Mouse (Mus musculus): ENCODE results near the gene Padi4. TPM values are rescaled to one million over a fixed set of nuclear protein-coding genes. Genes with fewer than 3 reads are reported as not detected.

Padi4 gene
- total RNA-seq, 2 experiments from 2014 or later, result 0.35 to 0.90 TPM

DNA sequence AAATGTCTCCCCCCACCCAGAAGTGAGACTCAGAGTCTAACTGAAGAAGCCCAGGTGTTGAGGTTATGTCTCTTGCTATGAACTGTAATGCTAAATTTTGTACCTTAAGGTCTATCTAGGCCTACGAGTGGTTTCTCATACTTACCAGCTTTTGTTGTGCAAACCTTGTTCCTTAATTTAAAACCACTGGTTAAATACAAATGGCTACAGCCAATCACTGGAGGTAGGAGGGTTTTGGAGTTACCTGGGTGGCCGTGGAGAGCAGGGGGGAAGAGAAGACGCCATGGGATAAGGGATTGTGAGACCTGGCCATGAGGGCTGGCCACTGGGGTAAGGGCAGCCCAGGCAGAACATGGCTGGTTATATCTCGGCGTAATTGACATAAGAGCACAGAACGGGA lies 14.2 kb upstream of the Padi4 start:
- DNase-seq, result no peak

DNA sequence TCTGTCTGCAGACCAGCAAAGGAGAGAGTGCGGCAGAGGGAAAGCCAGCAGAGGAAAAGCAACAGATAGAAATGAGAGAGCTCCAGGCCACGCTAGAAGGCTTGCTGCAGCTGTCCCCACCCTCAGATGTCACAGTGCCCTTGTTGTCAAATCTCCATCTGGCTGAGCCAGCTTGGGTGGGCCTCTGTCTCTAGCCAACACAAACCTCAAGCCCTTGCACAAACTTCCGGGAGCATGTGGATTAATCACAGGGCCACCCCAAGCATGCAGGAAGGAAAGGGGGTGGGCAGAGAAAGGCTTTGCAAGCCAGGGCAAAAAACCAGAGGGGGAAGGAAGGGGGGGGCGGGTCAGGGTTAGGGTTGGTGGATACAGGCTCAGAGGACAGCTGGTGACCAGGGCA lies 13.4 kb upstream of the Padi4 start:
- no peak for DNase-seq

DNA sequence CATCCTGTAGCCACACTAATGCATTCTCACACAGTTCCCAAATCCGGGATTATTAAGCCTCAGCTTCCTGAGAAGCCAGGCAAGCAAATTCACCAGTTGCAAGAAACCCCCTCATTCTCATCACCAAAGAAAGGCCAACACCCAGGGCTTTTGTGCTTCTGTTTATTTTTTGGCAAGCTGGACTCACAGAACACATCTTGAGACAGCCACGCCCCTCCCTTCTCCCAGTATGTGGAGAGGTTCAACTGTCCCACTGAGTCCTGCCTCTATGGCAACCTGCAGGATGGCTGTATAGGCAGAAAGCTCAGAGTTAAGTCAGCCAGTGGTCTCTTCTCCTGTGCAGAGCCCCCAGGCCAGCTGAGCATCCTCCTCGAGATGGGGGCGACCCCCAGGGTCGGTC lies 11.2 kb upstream of the Padi4 start:
- DNase-seq, result no peak

DNA sequence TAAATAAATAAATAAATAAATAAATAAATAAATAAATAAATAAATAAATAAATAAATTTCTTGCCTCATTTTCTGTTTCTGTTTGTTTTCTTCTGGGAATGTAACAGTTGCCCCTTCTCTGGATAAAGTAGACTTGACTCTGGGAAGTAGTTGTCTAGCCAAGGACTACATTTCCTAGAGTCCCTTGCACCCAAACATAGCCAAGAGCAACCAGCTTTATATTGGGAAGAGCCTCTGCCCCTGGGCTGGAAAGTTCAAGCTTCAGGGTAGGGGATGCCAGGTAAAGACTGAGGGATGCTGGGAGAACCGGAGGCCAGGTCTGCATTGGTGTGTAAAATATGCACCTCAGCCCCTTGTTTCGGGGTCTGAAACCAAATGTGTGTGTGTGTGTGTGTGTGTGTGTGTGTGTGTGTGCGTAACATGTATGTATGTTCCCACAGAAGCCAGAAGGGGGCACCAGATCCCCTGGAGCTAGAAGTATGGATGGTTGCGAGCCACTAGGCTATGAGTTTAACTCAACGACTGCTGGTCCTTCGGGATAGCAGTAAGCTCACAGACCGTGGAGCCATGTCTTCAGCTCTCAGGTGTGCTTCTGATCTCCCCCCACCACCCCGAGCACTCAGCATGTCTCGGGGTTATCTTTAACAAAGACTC lies 10.4 kb upstream of the Padi4 start:
- DNase-seq, result no peak

DNA sequence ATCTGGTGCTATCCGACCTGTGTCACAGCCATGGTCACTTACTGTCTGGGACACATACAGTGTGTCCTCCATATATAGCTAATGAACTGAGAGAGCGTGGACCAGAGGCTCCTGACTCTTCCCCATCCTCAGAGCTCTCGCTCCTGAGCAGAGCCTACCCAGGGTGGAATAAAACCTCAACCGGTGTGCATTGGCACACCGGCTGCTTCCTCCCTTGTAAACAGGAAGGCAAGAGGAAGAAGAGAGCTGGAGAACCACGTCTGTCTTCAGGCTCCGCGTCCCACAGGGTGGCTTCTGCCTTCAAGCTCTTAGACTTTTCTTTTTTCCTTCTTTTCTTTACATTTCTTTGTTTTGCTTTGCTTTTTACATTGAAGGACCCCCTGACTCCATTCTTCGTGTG lies 8.8 kb upstream of the Padi4 start:
- no peak for DNase-seq

DNA sequence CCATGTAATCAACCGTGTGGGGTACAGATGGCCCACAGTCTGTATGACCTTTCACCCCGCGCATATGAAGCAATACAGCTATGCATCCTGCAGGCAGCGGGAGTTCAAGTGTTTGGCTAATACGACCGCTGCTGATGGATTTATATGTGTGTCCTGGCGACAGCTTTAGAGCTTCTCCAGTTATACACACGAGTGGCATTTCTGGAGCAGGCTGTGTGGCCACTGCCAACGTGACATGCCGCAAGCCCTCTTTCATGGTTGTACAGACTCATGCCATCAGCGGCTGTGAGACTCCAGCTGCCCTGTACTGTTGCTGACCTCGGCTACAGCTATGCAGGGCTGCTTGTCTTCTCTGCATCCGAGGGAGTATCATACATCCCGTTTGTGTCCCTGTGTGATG lies 6.5 kb upstream of the Padi4 start:
- no peak for DNase-seq

DNA sequence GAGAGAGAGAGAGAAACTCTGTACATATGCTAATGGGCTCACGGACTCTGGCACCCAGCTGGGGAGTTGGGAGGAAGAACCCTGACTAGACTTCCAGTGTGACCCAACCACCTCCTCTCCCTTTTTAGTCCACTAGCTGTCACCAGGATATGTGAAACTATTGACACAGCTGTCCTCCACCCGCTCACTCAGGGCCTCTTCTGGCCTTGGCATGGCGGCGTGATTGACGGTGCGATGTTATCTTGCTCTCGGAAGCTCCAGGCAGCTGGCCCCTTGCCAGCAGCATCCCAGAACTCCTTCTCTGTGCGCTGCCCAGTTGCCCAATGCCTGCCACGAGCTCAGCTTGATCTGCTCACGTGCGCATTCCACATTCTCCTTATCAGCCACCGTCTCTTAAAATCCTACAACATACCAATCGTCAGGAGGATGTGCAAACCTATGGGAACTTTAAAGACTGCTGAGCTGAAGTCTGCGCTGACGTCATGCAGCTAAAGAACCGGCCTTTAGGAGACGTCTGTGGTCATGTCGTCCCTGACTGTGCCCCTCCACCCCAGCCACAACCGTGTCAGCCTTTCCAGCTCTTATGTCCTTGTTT lies 5.9 kb upstream of the Padi4 start:
- peak; percentile 46 for DNase-seq

DNA sequence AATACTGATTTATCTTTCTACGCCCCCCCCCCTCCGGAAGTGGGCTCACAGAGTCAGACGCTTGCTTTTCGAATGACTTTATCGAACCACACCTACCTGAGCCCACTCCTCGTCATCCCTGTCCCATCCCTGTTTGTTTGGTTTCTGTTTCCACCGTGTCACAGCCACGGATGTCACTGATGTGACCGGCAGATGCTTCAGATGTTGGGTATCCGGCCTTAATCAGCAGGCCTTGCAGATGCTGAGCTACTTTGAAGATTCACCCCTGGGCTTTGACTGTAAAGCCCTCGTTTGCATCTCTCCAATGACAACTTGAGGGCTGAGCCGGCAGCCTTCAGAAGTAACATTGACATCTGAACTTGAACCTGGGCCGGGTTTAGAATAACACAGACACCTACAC lies 2.6 kb upstream of the Padi4 start:
- no peak for DNase-seq

DNA sequence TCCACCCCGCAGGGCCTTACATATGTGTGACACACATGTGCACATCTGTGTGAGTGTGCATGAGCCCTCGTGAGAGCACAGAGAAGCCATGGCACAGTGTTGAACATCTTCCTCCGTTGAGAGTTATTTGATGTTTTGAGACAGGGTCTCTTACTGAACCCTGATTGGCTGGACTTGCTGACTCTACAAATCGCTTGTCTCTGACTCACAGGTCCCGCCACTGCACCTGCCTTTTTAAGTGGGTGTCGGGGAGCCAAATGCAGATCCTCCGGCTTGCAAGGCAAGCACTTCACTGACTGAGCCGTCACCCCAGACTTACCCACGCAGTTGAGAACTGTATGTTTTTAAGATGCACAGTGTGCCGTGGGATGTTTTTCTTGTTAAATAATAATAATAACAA lies 1.8 kb upstream of the Padi4 start:
- DNase-seq, result no peak

DNA sequence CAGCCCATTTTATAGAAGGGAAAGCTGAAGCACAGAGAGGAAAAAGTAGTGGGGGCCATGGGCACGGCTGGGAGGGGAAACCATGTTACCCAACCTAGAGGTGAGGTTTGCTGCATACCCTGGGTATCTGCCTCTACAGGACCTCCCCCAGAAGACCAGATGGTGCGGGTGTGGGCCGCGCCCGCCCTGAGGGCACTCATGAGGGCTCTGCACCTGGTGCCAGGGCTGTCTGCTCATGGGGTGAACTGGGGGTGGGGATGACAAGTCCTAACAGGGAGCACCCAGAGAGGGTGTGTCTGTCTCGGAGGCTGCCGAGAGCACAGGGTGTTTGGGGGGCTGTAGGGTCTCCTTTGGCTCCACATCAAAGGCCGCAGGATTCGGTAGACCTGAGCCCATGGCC lies 857 bp upstream of the Padi4 start:
- no peak for DNase-seq

DNA sequence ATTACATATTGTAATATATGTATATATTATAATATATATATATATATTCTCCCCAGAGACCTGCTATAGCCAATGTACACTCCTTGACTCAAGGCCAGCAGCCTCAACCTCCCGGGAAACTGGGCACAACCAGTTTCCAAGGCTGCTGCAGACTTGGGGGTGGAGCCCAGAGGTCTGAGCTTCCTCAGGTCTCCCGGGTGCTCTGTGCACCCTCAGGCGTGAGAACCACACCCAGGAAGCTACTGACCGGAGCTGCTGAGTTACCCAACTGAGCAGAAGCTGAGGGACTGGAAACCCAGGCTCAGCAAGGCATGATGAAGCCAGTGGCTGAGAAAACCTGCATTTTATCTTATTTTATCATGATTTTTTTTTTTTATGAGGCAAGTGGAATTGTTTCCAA lies 2.9 kb downstream of the Padi4 start:
- no peak for DNase-seq

DNA sequence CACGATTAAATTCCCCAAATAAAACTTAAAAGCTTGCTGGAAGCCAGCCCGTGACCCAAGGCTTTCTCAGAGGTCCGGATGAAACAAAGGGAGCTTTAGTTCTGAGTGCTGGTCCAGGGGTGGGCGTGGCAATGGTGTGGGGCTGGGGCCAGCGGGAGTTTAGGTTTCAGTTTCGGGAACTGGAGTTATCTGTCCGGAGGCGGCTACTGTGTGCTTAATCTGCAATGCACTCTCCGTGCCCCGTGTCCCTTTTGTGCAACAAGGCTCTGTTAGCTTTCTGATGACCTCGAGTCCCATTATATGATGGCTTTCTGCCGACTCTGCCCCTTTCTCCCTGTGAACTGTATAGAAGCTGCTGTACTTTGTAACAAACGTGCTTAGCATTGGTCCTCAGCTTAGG lies 3.6 kb downstream of the Padi4 start:
- peak; percentile 53 for DNase-seq

DNA sequence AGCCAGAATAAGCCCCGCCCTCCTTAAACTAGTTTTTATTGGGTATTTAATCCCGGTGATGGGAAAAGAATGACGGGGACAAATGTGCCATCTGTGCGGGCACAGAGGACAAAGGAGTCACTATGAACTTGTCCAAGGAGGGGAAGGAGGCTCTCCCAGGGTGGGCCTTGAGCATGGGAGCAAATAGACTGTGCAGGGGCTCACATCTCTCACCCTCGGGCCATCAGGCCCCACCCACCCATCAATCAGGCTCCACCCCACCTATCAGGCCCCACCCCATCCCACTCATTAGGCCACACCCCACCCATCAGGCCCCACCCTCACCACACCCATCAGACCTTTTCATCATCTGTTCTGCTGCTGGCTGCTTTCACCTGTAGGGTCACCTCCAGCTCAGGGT lies 5.1 kb downstream of the Padi4 start:
- DNase-seq, result no peak

DNA sequence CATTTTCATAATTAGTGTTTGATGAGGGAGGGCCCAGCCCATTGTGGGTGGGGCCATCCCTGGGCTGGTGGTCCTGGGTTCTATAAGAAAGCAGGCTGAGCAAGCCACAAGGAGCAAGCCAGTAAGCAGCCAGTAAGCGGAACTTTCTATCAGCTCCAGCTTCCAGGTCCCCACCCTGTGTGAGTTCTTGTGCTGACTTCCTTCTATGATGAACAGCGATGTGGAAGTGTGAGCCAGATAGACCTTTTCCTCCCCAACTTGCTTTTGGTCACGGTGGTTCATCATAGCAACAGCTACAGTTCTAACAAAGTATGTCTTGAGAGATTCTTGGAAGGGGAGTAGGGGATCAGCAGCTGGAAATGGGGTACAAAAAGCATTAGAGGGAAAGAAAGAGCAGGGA lies 8.1 kb downstream of the Padi4 start:
- DNase-seq, result no peak

DNA sequence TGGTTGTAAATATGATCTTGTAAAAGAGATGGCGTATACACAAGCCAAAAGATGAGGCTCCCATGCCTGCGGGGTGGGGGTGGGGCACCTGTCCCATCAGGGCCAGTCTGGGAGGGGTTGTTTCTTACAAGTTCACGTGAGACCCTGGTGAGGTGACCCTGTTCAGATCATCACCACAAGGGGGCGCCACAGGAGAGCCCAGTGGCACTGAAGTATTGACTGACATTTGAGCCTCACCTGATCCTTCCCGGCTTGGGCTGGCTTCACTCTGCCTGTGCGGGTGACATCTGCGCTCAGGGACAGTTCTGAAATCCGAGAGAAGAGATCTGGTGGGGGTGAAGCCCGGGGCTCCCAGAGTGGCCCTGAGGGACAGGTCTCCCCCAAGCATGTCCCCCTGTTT lies 10.9 kb downstream of the Padi4 start:
- DNase-seq, result peak; percentile 78

DNA sequence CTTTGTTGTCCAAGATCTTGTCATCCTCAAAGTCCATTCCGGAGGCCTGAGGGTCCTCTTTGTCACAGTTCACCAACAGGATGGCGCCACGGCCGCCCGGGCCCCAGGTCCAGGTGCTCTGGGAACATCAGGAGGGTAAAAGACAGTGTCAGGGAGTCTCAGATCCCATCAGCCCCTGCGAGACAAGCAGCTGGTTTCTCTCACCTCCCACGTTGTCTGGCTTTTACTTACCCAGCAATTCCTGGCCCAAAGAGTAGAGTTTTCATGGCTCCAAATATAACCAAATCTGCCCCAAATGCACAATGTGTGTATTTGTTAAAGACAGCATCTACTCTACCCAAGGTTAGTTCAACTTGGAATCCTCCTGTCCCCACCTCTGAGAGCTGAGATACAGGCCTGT lies 12.4 kb downstream of the Padi4 start:
- DNase-seq, result no peak

DNA sequence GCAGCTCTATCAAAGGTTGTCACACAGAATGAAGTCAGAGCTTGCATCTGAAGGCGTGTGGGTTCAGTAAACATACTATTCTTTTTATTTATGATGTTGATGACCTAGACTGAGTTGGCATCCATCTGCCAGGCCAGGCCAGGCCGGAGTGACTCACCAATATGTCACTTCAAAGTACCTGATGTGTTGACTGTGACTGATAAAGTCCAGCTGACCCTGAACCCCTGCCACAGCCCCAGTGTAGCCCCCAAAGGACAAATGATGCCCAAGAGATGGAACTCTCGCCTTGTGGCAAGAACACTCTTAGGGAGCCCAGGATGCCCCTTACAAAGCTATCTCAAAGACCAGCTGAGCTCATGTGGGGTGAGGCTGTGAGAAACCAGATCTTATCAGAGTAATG lies 18.2 kb downstream of the Padi4 start:
- DNase-seq, result no peak

DNA sequence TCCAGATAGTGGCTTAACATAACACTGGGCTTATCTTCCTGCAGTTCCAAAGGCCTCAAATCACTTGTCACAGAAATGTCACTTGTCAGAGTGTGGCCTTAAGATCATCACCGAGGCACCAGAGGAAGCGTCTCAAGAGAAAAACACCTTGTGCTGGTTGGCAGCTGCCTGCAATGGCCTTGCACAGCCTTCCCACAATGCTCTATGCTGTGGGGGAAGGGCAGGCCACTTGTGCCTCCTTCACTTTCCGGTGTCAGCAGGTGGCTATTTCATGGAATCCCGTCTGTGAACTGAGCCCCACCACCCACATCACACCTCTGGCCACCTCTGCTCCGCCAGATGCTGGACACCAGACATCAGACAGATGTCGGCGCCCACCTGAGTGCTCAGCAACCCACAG lies 20.7 kb downstream of the Padi4 start:
- no peak for DNase-seq

DNA sequence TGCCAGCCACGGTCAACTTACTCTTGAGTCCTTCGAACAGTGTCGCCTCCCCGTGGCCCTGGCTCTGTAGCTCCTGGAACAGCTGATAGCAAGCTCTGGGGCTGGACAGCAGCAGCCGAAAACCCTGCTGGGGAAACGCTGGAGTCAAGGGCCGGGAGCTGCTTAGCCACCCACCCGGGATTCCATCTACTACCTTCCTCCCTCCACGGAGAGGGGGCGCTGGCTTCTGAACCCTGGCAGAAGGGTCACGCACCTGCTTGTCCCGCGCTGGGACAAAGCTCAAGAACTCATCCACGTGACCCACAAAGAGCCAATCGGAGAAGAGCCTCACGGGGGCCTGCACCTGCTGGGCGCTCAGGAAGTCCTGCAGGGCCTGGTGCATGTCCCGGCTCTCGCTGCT lies 23.7 kb downstream of the Padi4 start:
- DNase-seq, result peak; percentile 36

DNA sequence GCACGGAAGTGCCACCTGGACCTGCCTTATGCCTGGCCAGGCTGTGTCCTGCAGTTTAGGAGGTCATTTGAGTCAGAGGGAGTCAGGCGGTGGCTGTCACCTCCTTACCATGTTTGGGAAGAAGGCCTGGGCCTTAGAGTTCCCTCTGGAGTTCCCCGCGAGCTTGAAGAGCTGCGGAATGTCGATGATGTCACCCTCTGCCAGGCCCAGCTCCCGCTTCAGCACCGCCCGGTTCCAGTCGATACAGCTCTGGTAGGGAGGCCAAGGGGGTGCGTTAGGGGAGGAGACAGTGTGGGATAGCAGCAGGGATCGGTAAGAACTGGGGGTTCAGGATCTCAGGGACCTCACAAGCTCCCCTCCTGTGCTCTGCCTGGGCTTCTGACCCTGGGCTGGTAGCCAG lies 26.1 kb downstream of the Padi4 start:
- no peak for DNase-seq

DNA sequence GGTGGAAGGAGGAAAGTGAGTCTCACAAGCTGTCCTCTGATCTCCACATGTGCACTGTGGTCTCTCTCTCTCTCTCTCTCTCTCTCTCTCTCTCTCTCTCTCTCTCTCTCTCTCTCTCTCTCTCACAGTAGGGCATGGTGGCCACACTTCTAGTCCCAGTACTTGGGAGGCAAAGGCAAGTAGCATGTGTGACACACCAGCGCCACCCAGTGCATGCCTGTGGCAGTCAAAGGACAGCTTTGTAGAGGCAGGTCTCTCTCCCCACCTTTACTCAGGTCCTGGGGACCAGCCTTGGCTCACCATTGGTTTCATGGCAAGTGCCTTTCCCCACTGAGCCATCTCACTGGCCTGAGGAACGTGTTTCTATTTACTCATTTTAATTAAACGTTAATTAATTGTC lies 29.4 kb downstream of the Padi4 start:
- peak; percentile 52 for DNase-seq

DNA sequence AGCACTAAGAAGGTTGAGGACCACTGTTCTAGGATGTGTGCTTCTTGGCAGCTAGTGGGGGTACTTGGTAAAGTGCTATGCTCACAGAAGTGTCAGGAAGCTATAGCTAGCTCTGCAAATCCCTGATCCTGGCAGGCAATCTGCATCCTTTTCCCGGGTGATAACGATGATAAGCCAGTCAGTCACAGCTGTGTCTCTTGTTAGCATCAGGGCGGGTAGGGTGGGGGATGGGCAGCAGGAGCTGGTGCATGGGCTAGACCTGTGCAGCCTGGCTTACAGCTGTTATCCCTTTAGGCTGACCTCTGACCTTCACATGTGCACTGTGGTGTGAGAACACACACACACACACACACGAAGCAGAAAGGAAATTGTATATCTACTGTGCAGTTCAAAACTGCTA lies 30.9 kb downstream of the Padi4 start:
- DNase-seq, result no peak

DNA sequence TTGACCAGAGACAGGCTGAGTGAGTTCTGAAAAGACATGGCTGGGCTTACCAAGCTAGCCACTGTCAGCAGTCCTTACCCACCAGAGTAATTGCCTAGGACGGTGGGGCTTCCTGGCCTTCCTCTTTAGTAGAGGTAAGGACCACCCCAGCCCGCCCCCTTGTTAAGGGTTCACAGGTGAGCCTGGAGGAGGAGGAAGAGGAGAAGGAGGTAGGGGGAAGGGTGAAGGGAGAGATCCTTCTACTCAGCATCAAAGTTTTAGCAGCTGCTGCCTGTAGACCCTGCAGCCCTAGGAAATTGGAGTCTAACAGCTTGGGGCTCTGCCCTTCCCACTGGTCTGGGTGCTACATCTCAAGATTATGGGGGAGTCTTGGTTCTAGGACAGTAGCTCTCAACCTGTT lies 31.5 kb downstream of the Padi4 start, which contains the start of gene Padi6:
Gene Padi6 (minus strand): TSS at position 101 of the 400 bp plus-strand sequence.
- DNase-seq, result no peak

DNA sequence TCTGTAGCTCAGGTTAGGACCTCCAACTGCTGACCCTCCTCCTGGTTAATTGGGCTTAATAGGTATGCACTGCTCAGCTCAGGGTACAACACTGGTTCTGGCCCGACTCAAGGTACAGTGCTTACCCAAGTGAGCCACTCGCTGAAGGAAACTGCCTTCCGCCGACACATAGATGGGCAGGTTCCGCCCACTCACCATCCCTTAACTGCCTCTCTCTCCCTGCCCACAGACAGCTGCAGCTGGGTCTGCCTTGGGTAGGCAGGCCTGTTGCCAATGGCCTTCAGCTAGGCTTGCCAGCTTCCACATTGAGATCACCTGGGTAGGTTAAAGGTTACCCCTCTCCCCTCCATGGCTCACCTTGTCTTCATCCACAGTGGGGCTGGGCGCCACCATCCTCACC lies 32.6 kb downstream of the Padi4 start:
- DNase-seq, result no peak

DNA sequence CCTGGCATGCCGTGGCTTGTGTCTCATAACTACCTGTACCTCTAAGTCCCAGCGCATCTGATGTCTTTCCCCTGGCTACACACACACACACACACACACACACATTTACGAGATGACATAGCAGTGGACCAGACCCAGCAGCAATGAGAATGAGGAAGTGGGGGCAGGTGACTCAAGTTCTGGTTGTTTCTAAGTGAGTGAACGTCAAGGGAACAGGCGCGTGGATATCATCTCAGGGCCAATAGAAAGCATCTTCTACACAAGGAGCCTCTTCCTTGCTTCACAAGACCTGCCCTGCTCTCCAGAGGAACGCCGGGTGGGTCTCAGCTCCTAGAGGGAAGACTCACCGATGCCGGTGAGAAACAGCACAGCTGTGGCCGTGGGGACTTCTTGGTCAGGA lies 33.4 kb downstream of the Padi4 start:
- DNase-seq, result no peak
